Mouse (Mus musculus) left cerebral cortex, postnatal 25 days (tissue): ENCODE data around the gene Sp8. TPM values are rescaled to one million over a fixed set of nuclear protein-coding genes. Genes with fewer than 3 reads are reported as not detected.

ENCODE experiments used
- DNase-seq, 2 experiments: peaks; one replicate each; pipeline ENCODE4 v3.0.0; 2022; ENCODE audit warnings: low spot score in 2 of 2, mixed read lengths in 1 of 2
- intact Hi-C: fragments of 180-260 bp; cut with DNase I; formaldehyde crosslinking; loops from one replicate; pipeline ENCODE4 v1.15.1; 2025
- total RNA-seq, 2 experiments: library from RNA; stranded (reverse); gene quantifications; 2 replicates each; pipeline ENCODE4 v1.2.3; 2021

The Sp8 gene
- total RNA-seq, 2 experiments from 2014 or later = 1.7 to 2.5 TPM

DNA sequence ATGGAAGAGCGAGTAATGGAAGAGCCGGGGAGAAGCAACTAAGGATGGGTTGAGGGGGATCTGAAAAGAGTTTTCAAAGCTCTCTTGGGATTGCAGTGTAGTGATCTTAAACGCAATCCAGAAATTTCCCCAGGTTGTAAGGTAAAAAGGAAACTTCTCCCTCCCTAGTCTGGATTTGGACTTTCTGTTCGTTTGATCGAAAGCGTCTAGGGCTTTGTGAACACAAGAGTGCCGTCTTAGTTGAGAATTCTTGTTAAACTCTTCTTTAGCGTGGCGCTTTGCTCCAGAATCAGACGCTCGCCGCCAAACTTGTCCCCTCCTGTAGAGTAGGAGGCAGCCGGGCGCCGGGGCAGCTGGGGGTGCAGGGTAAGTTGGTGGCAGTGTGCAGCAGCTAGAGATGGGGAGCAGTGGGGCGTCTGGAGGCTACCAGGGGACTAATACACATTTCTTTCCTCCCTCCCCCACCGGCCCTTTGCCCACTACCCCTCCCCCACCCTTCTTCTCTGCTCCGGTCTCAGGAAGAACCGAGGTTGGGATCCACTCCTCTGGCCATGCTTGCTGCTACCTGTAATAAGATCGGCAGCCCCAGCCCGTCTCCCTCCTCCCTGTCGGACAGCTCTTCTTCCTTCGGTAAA, 1.8 kb downstream of the Sp8 start:
- intact Hi-C loops = loop anchor here (5.0 kb wide), 2 partner anchors 191 to 546 kb away; partner anchors contain the start of gene Sp4
- no peak for DNase-seq

DNA sequence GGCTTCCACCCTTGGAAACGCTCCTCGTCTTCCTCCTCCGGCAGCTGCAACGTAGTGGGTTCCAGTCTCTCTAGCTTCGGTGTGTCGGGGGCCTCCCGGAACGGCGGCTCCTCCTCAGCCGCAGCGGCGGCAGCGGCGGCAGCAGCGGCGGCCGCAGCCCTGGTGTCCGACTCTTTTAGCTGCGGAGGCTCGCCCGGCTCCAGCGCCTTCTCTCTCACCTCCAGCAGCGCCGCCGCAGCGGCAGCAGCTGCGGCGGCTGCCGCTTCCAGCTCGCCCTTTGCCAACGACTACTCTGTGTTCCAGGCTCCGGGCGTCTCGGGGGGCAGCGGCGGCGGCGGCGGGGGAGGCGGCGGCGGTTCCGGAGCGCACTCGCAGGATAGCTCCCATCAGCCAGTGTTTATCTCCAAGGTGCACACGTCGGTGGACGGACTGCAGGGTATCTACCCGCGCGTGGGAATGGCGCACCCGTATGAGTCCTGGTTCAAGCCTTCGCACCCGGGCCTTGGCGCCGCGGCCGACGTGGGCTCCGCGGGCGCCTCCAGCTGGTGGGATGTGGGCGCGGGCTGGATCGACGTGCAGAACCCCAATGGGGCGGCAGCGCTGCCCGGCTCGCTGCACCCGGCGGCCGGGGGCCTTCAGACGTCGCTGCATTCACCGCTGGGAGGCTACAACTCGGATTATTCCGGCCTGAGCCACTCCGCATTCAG, 2.5 kb downstream of the Sp8 start:
- no peak for DNase-seq
- intact Hi-C loops = loop anchor here (5.0 kb wide), 2 partner anchors 191 to 546 kb away; partner anchors contain the start of gene Sp4

DNA sequence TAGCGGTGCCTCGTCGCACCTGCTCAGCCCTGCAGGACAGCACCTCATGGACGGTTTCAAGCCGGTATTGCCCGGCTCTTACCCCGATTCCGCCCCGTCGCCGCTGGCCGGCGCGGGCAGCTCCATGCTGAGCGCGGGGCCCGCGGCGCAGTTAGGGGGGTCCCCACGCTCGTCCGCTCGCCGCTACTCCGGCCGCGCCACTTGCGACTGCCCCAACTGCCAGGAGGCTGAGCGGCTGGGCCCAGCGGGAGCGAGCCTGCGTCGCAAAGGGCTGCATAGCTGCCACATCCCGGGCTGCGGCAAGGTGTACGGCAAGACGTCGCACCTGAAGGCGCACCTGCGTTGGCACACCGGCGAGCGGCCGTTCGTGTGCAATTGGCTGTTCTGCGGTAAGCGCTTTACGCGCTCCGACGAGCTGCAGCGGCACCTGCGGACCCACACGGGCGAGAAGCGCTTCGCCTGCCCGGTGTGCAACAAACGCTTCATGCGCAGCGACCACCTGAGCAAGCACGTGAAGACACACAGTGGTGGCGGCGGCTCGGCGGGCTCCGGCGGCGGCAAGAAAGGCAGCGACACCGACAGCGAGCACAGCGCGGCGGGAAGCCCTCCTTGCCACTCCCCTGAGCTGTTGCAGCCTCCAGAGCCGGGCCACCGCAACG, 3.2 kb downstream of the Sp8 start:
- intact Hi-C loops = loop anchor here (5.0 kb wide), 2 partner anchors 192 to 547 kb away; partner anchors contain the start of gene Sp4
- DNase-seq = no peak

DNA sequence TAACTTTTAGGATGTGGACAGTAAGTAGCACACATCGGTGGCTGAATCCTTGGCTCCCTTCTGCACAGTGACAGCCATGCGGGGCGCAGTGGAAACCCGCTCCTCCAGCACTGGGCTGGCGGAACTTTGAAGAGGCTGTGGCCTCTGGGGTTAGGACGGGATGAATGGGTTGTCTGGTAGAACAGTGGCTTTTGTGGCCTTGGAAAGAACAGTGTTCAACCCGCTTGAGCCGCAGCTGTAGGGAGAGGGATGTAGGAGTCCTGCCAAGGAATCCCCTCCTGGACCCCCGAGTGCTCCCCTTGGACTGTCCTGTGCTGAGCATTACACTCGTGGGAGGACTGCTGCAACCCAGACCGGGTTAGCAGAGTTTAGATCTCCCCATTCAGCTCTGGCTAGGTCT, 3.9 kb downstream of the Sp8 start:
- intact Hi-C loops = loop anchor here (5.0 to 10.0 kb wide), 4 partner anchors 193 to 1043 kb away; partner anchors contain the start of genes Dnah11 and Sp4

DNA sequence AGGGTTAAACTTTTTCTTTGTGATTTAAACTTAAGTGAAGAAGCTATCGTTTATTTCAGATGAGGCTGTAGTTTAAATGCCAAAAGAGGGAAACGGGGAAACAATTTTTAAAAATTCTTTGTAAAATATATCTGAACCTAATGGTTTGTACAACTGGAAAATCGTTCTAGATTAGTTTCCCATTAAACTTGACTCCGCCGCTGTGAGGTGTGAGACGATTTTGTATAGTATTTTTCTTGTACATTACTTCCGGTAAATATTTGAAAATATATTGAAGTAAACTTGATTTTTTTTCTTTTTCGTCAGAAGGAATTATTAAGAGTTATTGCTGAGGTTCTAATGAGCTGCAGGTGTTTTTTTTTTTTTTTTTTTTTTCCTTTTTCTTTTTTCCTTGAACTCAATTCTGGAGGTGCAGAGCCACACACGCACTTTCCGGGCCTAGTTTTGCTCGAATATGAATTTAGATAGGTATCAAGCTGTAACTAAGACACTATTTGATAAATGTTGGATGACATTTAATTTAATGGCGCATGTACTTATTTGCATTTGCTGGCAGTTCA, 4.8 kb downstream of the Sp8 start:
- intact Hi-C loops = loop anchor here (5.0 to 10.0 kb wide), 2 partner anchors 656 to 1044 kb away; partner anchors contain the start of gene Dnah11
- DNase-seq = no peak

More for the DNA sequence above, 3.9 kb downstream of the Sp8 start:
- no peak for DNase-seq

DNA sequence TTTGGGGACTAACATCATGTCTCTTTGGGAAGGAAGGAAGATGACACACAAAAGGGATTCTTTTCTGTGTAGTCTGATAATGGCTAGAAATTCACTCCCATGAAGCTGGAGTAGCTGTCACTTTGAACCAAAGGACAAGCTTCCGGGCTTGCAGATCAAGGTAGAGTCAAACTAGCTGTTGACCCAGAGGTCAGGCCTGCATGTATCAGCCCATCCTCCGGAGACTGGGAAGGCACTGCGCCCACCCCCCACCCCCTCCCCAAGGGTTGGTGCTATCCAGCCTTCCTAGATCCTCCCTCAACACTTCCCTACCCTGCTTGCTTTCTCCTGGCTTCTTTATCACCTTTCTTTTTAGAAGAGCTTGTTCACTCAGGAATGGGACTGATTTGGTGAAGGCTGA, 7.2 kb downstream of the Sp8 start:
- no peak for DNase-seq
- intact Hi-C loops = loop anchor here (5.0 to 10.0 kb wide), 2 partner anchors 659 to 1046 kb away; partner anchors contain the start of gene Dnah11

DNA sequence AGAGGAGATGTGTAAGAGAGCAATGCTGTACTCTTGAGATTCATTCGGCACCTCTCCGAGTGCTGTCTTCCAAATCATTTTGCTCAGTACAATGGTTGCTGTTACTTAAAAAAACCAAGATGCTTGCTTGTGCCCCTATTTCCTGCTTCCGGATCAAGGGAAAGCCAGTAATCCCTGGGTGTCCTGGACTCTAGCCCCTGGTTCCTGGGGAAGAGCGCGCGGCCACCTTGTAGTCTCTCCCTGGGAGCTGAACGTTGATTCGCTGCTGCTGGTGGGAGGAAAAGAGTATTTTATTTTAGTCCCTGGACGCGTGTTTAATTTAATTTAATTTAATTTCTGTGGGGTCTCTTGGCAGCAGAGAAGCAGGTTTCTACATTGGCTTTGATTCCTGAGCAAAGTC, 8.3 kb downstream of the Sp8 start:
- intact Hi-C loops = loop anchor here (2.0 to 10.0 kb wide), 3 partner anchors 660 to 1047 kb away; partner anchors contain the start of gene Dnah11
- DNase-seq = no peak

DNA sequence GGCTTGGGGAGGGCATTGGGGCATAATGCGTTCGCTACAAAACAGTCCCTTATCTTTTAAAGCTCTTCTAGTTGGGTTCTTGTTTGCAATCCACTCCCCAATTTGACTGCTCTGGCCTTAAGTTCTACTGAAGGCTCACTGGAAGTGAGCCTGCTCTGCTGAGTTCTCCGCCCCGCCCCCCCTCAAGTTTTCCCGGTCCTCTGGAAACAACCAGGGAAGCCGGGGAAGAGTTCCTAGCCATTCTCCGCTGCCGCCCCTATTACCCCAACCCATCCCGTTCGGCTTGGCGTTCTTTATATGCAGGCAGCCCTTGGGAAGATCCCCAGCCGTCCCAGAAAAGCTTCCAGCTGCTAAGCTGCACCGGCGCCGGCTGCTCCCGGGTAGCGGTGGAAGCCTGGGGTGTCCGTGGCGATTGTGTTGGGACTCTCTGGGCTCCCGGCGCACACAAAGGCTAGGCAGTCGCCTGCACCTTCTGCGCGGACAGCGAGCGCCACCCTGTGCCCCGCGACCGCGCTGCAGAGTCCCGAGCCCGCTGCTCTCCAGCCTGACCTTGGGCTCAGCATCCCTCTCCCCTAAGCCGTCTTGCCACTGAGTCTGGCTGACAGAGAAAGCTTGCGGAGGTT, 8.8 kb downstream of the Sp8 start:
- intact Hi-C loops = loop anchor here (1.0 to 10.0 kb wide), 7 partner anchors 398 to 1468 kb away; partner anchors contain the start of gene Dnah11
- peak; percentile 56 to 61 for DNase-seq

DNA sequence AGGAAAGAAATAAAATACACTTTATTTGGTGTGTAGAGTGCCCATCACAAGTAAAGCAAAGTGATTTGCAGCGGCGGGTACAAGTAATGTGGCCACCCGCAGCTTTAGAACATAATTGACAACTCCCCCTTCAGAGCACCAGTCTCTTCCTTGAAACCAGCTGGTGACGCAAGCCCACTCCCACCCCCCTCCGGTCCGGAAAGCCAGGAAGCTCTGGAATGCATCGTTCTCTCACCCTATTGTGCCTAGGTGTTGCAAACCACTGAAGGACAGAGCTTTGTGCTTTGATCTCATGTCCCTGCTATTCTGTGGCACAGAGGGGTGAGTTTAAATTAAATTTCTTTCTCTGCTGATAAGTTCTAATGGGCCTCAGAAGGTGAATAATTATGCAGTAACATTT, 10.0 kb downstream of the Sp8 start:
- no peak for DNase-seq
- intact Hi-C loops = loop anchor here (5.0 to 10.0 kb wide), 3 partner anchors 661 to 1469 kb away; partner anchors contain the start of gene Dnah11

DNA sequence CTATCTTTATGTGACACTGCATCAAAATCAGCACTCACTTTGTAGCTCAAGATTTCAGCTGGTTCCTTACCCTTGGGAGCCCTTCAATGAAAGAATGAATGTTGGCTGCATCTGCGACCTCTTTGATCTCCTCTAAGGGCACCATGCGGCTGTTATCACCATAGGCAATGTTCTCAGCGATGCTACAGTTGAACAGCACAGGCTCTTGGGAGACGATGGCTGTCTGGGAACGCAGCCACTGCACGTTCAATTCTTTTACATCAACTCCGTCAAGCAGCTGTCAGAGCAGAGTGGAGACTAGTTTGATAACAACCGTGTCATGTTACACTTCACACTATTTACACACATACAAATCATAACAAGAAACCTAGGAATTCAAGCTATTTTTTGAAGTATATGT, 26.5 kb downstream of the Sp8 start:
- intact Hi-C loops = no loop called here
- DNase-seq = no peak

DNA sequence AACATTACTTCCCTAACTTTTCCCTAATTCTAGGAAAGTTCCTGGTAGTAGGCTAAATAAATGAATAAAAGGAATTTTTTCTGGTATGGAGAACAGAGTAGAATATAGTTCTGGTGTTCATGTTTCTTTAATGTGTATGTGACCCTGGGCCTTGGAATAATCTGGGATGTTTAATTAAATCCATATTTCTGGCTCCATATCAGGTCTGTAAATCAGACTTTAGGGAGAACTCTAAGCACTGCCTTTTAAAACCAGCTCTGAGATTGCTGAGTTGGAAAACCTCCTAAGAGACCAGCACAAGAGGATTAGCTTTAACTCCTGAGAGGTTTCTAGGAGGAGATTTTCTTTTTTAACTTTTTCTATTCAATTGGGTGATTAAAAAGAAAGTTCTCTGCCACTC, 36.7 kb downstream of the Sp8 start:
- DNase-seq = no peak
- intact Hi-C loops = no loop called here

DNA sequence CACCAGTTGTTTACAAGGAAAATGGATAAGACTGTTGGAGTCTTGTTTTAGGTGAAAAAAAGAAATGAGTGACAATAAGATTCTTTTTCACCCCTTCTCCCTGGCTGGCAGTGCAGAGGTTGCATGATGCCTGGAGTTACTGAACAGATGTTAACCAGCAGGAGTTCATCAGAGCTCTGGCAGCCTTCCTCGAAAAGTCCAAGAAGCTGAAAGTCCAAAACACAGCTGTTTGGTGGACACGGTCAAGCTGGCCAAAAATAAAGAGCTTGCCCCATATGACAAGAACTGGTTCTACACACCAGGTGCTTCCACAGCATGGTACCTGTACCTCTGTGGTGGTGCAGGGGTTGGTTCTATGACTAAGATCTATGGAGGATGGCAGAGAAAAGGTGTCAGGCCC, 41.8 kb downstream of the Sp8 start:
- intact Hi-C loops = no loop called here
- DNase-seq = no peak

Other genes with a start within 250 kb of the Sp8 start
- not detected for gene Abcb5, start 120.1 kb downstream of the Sp8 start, total RNA-seq